ENCODE assay signal across 11 mouse cellular contexts in genomic region chr4:140963941-140964597, GRCm38 (mm10). TPM values are rescaled to one million over a fixed set of nuclear protein-coding genes. Genes with fewer than 3 reads are reported as not detected.
DNase-seq lines count a peak whose midpoint lies in the region; ATAC-seq lines count a peak whose summit lies in the region.
"Had no signal": no experiment of that assay in that cellular context is flagged by ENCODE, and none has a peak within 500 bp of the region (broad histone marks: within the 10 kb centered on the region; RNA-seq: fewer than 3 reads in every experiment).

No protein-coding gene starts in this region.

- DNase-seq in forebrain, embryonic 14.5 days (ENCODE audit: low spot score), result no peak
- DNase-seq in kidney, postnatal 10 days, result peak; percentile 51
- no peak for DNase-seq in kidney, adult 11 months
- peak; percentile 53 to 60 for DNase-seq in right cerebral cortex, adult 2 months (ENCODE audit: low spot score in 2 of 2)
- DNase-seq in right cerebral cortex, postnatal 36 days (ENCODE audit: low spot score in 2 of 2), result no peak
- no peak for DNase-seq in layer of hippocampus, postnatal 36 days

- 82% methylated on average over 9 of the region's 9 CpGs for WGBS in forebrain, embryonic 14.5 days
- 89% methylated on average over 9 of the region's 9 CpGs for WGBS in forebrain, embryonic 12.5 days
- 71% methylated on average over 9 of the region's 9 CpGs for WGBS in stomach, embryonic 15.5 days

- H3K4me3 ChIP-seq in forebrain, embryonic 14.5 days (ENCODE audit: low read depth, low read length), result no peak overlapping the region
- H3K4me3 ChIP-seq in forebrain, embryonic 12.5 days (replicated peaks), result no peak overlapping the region
- no peak overlapping the region for H3K4me3 ChIP-seq in stomach, embryonic 15.5 days (replicated peaks)
- H3K4me3 ChIP-seq: embryonic facial prominence, embryonic 12.5 days had no signal

- H3K27ac ChIP-seq in forebrain, embryonic 14.5 days (ENCODE audit: low read depth, low read length), result no peak overlapping the region
- no peak overlapping the region for H3K27ac ChIP-seq in forebrain, embryonic 12.5 days
- H3K27ac ChIP-seq in stomach, embryonic 15.5 days, result peak overlapping the region; percentile 72; the same call in 1 of the 2 replicates
- H3K27ac ChIP-seq: embryonic facial prominence, embryonic 12.5 days had no signal

- ATAC-seq in forebrain, embryonic 14.5 days, result no peak
- ATAC-seq in forebrain, embryonic 12.5 days (ENCODE audit: low FRiP score), result no peak
- no peak for ATAC-seq in stomach, embryonic 15.5 days (ENCODE audit: insufficient read depth, low FRiP score, low read depth)

- no peaks in the 10 kb centered on the region for H3K9me3 ChIP-seq in forebrain, embryonic 14.5 days (replicated peaks; ENCODE audit: control insufficient read depth, low read length)
- no peaks in the 10 kb centered on the region for H3K9me3 ChIP-seq in forebrain, embryonic 12.5 days
- no peaks in the 10 kb centered on the region for H3K9me3 ChIP-seq in stomach, embryonic 15.5 days
- H3K9me3 ChIP-seq: embryonic facial prominence, embryonic 12.5 days had no signal

- no peak overlapping the region for H3K4me2 ChIP-seq in forebrain, embryonic 14.5 days (ENCODE audit: low read length)
- no peak overlapping the region for H3K4me2 ChIP-seq in forebrain, embryonic 12.5 days
- H3K4me2 ChIP-seq in stomach, embryonic 15.5 days, result no peak overlapping the region
- H3K4me2 ChIP-seq: embryonic facial prominence, embryonic 12.5 days had no signal

- peak overlapping the region; percentile 21; the same call in 1 of the 2 replicates for H3K9ac ChIP-seq in forebrain, embryonic 14.5 days (ENCODE audit: low read length)
- H3K9ac ChIP-seq in forebrain, embryonic 12.5 days, result no peak overlapping the region
- no peak overlapping the region for H3K9ac ChIP-seq in stomach, embryonic 15.5 days
- H3K9ac ChIP-seq: embryonic facial prominence, embryonic 12.5 days had no signal

- H3K27me3 ChIP-seq in forebrain, embryonic 14.5 days (replicated peaks; ENCODE audit: control insufficient read depth, insufficient read depth, low read length), result no peaks in the 10 kb centered on the region
- no peaks in the 10 kb centered on the region for H3K27me3 ChIP-seq in forebrain, embryonic 12.5 days
- no peaks in the 10 kb centered on the region for H3K27me3 ChIP-seq in stomach, embryonic 15.5 days (replicated peaks)
- H3K27me3 ChIP-seq: embryonic facial prominence, embryonic 12.5 days had no signal

- peaks cover 21% of the 10 kb centered on the region for H3K36me3 ChIP-seq in forebrain, embryonic 14.5 days (ENCODE audit: control insufficient read depth, insufficient read depth, low read length)
- H3K36me3 ChIP-seq in forebrain, embryonic 12.5 days (replicated peaks), result peaks cover 28% of the 10 kb centered on the region
- peaks cover 3% of the 10 kb centered on the region; the same call in 1 of the 2 replicates for H3K36me3 ChIP-seq in stomach, embryonic 15.5 days

- H3K4me1 ChIP-seq in forebrain, embryonic 14.5 days (ENCODE audit: control insufficient read depth, insufficient read depth, low read length), result peaks cover 15% of the 10 kb centered on the region
- peaks cover 38% of the 10 kb centered on the region for H3K4me1 ChIP-seq in forebrain, embryonic 12.5 days
- peaks cover 33% of the 10 kb centered on the region for H3K4me1 ChIP-seq in stomach, embryonic 15.5 days

RNA-seq across cellular contexts. Expression of gene Sdhb, which starts 3.1 kb away (rescaled TPM):
- 508 and 541 TPM in 2 replicates for polyA plus RNA-seq in forebrain, embryonic 14.5 days (2014; fragmentation: Nextera tagmentation; extraction: Ambion mirVana)
- 380 and 396 TPM in 2 replicates for polyA plus RNA-seq in forebrain, embryonic 12.5 days (2016; fragmentation: Nextera tagmentation; extraction: Ambion mirVana)
- polyA plus RNA-seq in stomach, embryonic 15.5 days (2015; fragmentation: Nextera tagmentation; extraction: Ambion mirVana), result 419 and 423 TPM in 2 replicates
- total RNA-seq in layer of hippocampus, postnatal 36 days (2021), result 100 to 1,000 TPM; 175 to 186 TPM

RNA-seq across cellular contexts. Expression of gene Atp13a2, which starts 22.6 kb away (rescaled TPM):
- 79.9 and 110 TPM in 2 replicates for polyA plus RNA-seq in forebrain, embryonic 14.5 days (2014; fragmentation: Nextera tagmentation; extraction: Ambion mirVana)
- polyA plus RNA-seq in forebrain, embryonic 12.5 days (2016; fragmentation: Nextera tagmentation; extraction: Ambion mirVana), result 75.5 and 82.3 TPM in 2 replicates
- polyA plus RNA-seq in stomach, embryonic 15.5 days (2015; fragmentation: Nextera tagmentation; extraction: Ambion mirVana), result 42.7 and 45.9 TPM in 2 replicates
- total RNA-seq in layer of hippocampus, postnatal 36 days (2021), result 100 to 1,000 TPM; 150 to 154 TPM

RNA-seq across cellular contexts. Expression of gene Mfap2, which starts 46.1 kb away (rescaled TPM):
- 255 and 287 TPM in 2 replicates for polyA plus RNA-seq in forebrain, embryonic 14.5 days (2014; fragmentation: Nextera tagmentation; extraction: Ambion mirVana)
- 250 and 275 TPM in 2 replicates for polyA plus RNA-seq in forebrain, embryonic 12.5 days (2016; fragmentation: Nextera tagmentation; extraction: Ambion mirVana)
- 418 and 436 TPM in 2 replicates for polyA plus RNA-seq in stomach, embryonic 15.5 days (2015; fragmentation: Nextera tagmentation; extraction: Ambion mirVana)
- 1 to 10 TPM; 5.7 to 5.8 TPM for total RNA-seq in layer of hippocampus, postnatal 36 days (2021)
- total RNA-seq: megakaryocyte progenitor cell, adult 5-6 weeks had no signal
- polyA plus RNA-seq: inflammation-experienced regulatory T-cells, adult 6 months had no signal

RNA-seq across cellular contexts. Expression of gene Padi2, which starts 57.9 kb away (rescaled TPM):
- 0.27 and 0.31 TPM in 2 replicates for polyA plus RNA-seq in forebrain, embryonic 14.5 days (2014; fragmentation: Nextera tagmentation; extraction: Ambion mirVana)
- 0.45 and 0.74 TPM in 2 replicates for polyA plus RNA-seq in forebrain, embryonic 12.5 days (2016; fragmentation: Nextera tagmentation; extraction: Ambion mirVana)
- polyA plus RNA-seq in stomach, embryonic 15.5 days (2015; fragmentation: Nextera tagmentation; extraction: Ambion mirVana), result 2.7 and 3.0 TPM in 2 replicates
- total RNA-seq in layer of hippocampus, postnatal 36 days (2021), result 10 to 100 TPM; 22.1 to 24.4 TPM

Comparison
In these comparisons a context has a peak if more than half of its experiments do, and no peak if none do; other contexts are left out.
1. DNase-seq: peak in kidney, postnatal 10 days (single experiment) and right cerebral cortex, adult 2 months (2 of 2); none in forebrain, embryonic 14.5 days (single experiment), kidney, adult 11 months (single experiment), right cerebral cortex, postnatal 36 days (0 of 2) and layer of hippocampus, postnatal 36 days (0 of 2).